Mouse (Mus musculus): Measurements from ENCODE around the gene Rcvrn. TPM values are rescaled to one million over a fixed set of nuclear protein-coding genes. Genes with fewer than 3 reads are reported as not detected.

Gene Rcvrn
- polyA plus RNA-seq, 1 experiment, result not detected

DNA sequence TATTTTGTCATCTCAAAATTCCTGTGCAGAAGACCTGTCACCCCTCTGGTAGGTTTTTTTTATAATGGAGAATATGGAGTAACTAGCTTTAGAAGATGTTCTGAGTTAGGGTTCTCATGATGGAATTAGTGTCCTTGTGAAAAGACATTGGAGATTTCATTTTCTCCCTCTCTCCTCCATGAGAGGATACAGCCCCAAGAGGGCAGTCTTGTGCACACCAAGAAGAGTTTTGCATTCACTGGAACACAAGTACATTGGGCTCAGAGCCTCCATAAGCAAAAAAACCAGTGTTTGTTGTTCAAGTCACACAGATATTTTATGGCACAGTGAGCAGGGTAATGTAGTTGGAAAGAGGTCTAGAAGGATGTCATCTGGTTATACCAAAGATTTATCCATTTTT lies 46.4 kb downstream of the Rcvrn start:
- TF ChIP-seq POLR2A (IDR thresholded peaks at IDR 0.05; ENCODE audit: borderline replicate concordance, control insufficient read depth, low read depth, low read length) (no peak), CTCF (IDR thresholded peaks at IDR 0.05; ENCODE audit: control insufficient read depth, insufficient read depth, low read length) (no peak)
- Histone ChIP-seq H3K4me1 (ENCODE audit: control insufficient read depth, insufficient read depth, low read length) (no peaks in the 10 kb centered on the region), H3K27ac (ENCODE audit: control insufficient read depth, insufficient read depth, low read depth, low read length, poor library complexity) (no peak overlapping the region), H3K4me3 (replicated peaks; ENCODE audit: control insufficient read depth, low read depth, low read length) (no peak overlapping the region)

Other genes starting within 250 kb of the Rcvrn start
- 13.8 and 18.1 TPM in 2 replicates for gene Gas7, start 239.9 kb upstream of the Rcvrn start, polyA plus RNA-seq (2011; ENCODE audit: insufficient read depth, insufficient read length, low replicate concordance, missing spikeins)
- gene Glp2r, start 75.8 kb downstream of the Rcvrn start, polyA plus RNA-seq (2011; ENCODE audit: insufficient read depth, insufficient read length, low replicate concordance, missing spikeins), result not detected in 2 replicates
- gene Gsg1l2, start 79.3 kb downstream of the Rcvrn start, polyA plus RNA-seq (2011; ENCODE audit: insufficient read depth, insufficient read length, low replicate concordance, missing spikeins), result not detected in 2 replicates
- not detected in 2 replicates for gene Dhrs7c, start 102.9 kb downstream of the Rcvrn start, polyA plus RNA-seq (2011; ENCODE audit: insufficient read depth, insufficient read length, low replicate concordance, missing spikeins)
- not detected in 2 replicates for gene Usp43, start 226.8 kb downstream of the Rcvrn start, polyA plus RNA-seq (2011; ENCODE audit: insufficient read depth, insufficient read length, low replicate concordance, missing spikeins)